Mouse (Mus musculus) adrenal gland, postnatal 4 days (tissue): ENCODE results near the gene Eepd1. TPM values are rescaled to one million over a fixed set of nuclear protein-coding genes. Genes with fewer than 3 reads are reported as not detected.

Experiments
- DNase-seq, 2 experiments: peaks; one replicate each; pipeline ENCODE4 v3.0.0; 2021 to 2022; ENCODE audit warnings: low spot score in 2 of 2, mixed read lengths in 2 of 2
- total RNA-seq, 2 experiments: library from RNA; stranded (reverse); gene quantifications; 2 replicates each; pipeline ENCODE4 v1.2.3; 2021

The Eepd1 gene
- total RNA-seq, 2 experiments from 2014 or later, result 41.6 to 49.1 TPM

- DNase-seq, result peak in 1 of 2 experiments; percentile 47
These were observed 6.2 kb downstream of the Eepd1 start for GRCm38 (mm10) chr9:25487446-25488110.

- no peak for DNase-seq
These were observed 7.2 kb downstream of the Eepd1 start for GRCm38 (mm10) chr9:25488581-25488980.

GRCm38 (mm10) chr9:25489221-25489960, 8.0 kb downstream of the Eepd1 start:
- no peak for DNase-seq

DNA sequence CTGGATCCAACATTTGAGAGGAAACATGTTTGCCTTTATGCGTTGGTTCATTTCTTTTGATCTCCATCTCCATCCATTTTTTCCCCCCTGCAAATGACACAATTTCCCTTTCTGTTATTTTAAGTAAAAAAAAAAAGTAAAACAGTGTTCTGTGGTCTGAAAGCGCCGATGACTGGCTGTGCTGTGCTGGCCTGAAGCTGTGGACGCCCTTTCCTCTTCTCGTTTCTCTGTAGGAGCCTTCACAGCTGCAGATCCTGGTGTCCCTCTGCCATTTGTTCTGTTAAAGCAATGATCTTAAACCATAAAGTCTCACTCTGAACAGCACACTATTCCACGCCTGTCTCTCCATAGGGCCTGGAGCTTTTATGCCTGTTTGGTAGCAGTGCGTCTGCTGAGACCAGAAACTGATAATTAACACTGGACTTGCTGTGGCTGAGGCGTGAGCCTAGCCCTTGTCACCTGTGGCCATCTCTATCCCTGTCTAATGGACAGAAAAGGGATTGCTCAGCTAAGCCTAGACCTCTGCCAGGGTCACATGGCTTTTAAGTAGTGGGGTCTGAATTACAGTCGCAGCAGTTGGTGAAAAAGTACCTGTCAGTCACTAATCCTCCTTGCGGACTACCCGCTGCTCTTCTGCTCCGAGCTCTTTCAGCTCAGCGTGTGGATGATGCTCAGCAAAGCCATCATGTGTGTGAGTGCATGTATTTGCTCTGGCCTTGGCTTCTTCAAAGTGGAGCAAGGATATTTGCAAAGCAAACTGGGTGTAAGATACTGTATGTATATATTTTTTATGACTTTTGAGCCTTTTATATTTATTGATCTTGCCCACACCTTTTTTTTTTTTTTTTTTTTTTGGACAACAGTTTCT, 9.2 kb downstream of the Eepd1 start:
- no peak for DNase-seq

DNA sequence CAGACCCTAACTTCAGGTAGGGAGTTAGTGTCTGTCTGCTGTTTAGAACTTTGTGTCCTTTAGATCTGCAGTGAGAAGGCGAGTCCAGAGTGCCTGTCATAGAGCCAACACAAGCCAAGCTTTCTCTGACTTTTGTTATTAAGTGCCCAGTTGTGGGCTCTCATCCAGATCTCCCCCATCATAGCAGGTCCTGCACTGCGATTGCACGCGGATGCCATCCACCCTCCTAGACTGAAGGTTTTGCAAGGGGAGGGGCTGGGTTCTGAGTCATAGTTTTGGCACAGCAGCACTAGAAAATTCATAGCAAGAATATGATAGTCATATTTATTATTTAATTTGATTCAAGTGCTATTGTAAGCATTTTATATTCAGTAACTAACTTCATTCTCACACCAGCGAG, 12.6 kb downstream of the Eepd1 start:
- DNase-seq, result no peak

DNA sequence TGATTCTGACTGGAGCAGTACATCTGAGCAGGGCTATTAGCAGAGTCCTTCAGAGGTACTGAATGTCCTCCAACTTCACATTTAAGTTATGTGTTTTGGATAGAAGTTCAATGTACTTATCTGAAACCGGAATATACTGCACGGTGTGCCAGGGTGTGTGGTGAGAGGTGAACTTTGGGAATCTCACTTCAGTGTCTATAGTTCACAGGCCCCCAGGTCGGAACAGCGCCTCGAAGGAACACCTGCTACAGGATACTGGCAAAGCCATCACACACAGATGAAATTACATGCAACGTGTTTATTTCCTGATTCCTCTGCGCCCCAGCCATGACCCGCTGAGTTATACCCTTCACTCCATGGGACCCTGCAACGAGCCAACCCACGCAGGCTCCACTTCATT, 14.3 kb downstream of the Eepd1 start:
- no peak for DNase-seq

GRCm38 (mm10) chr9:25496196-25496595, 14.8 kb downstream of the Eepd1 start:
- no peak for DNase-seq

GRCm38 (mm10) chr9:25496703-25497102, 15.4 kb downstream of the Eepd1 start:
- no peak for DNase-seq

- DNase-seq, result no peak
These were observed 17.4 kb downstream of the Eepd1 start for GRCm38 (mm10) chr9:25498770-25499169.

GRCm38 (mm10) chr9:25499306-25499705, 18.0 kb downstream of the Eepd1 start:
- DNase-seq, result no peak

- DNase-seq, result no peak
These were observed 18.7 kb downstream of the Eepd1 start for GRCm38 (mm10) chr9:25500031-25500430.

DNA sequence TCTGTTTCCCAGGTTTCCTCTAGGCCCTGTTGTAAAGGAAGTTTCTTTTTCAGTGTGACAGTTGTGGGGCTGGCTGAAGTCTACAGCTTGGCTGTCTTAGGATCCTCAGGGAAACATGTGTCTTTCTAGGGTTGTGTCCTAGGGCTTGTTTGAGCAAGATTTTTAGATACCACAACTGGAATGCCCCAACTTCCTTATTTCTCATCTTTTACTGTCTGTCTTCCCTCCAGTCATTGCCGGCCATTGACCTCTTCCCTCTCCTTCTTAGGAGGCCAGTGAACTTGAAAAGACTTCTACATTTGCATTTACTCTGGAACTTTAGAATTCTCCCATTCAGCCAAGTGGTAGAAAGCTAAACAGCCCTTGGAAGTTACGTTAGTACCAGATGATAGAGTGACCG, 27.5 kb downstream of the Eepd1 start:
- no peak for DNase-seq

GRCm38 (mm10) chr9:25510572-25510971, 29.2 kb downstream of the Eepd1 start:
- DNase-seq, result no peak

DNA sequence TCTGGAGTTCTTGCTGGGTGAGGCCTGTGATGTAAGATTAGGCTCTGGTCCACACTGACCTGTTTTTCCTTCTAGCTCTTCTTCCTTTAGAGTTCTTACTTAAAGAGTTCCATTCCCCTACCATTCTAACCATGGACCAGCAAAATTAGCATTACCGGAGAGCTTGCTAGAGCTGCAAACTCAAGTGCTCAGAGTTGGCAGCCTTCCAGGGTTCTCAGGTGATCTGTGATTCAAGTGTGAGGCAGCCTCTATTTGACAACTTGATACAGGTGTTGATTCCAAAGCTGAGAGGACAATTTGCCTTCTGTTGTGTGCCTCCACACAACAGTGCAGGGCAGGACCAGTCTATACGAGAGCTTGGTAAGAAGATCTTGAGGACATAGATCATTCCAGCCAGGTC, 31.7 kb downstream of the Eepd1 start:
- DNase-seq, result no peak

- no peak for DNase-seq
These were observed 32.2 kb downstream of the Eepd1 start for GRCm38 (mm10) chr9:25513556-25513955.

DNA sequence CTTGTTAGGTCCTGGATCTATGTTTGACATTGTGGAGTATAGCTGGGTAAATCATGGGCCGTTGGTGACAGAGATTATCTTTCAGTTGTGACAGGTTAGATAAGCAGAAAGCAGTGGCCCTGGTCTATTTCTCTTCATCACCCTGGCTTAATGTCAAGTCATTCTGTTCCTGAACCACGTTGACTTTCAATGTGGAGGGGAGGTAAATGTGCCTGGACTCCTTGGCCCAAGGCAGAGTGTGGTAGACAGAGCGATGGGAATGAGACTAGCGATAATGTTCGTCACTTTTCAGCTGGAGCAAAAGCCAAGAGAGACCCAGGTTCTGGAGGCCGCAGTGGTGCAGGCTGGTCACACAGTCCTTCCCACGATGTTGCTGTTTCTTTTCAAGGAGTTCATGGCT, 35.3 kb downstream of the Eepd1 start:
- no peak for DNase-seq

DNA sequence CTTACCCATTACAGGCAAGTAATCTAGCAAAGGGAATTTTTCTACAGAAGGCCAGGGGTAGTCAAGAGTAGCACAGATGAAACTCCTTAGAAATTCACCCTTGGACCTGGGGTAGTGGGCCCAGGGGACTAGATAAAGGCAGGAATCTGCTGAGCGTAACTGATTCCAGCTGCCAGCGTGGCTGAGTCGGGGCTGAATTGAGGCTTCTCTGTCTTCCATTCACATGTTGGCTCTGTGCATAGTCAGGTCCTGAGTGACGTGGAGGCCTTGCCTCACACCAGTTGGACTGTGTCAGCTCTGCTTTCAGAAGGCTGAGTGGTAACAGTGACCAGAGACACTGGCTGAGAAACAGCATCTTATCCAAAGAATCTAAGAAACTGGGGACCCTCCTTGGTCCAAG, 36.6 kb downstream of the Eepd1 start:
- no peak for DNase-seq

- no peak for DNase-seq
These were observed 37.8 kb downstream of the Eepd1 start for GRCm38 (mm10) chr9:25519193-25519592.

GRCm38 (mm10) chr9:25520826-25521225, 39.5 kb downstream of the Eepd1 start:
- DNase-seq, result no peak

DNA sequence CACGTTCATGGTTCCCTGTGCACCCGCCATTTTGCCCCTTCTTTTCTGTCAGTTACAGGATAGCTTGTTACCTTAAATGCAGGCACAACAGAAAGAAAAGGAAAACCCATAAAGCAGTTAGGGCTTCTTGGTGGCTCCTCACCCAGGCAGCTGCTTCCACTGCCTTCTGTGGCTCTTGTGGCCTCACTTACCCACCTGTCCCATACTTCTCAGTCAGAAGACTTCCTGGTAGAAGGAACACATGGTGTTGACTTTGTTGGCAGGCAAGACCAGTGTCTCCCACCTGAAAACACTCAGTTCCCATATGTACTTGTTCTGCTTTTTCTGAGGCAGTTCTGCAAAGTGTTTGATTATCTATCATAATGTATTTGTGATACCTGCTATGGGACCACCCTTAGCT, 40.5 kb downstream of the Eepd1 start:
- DNase-seq, result no peak

DNA sequence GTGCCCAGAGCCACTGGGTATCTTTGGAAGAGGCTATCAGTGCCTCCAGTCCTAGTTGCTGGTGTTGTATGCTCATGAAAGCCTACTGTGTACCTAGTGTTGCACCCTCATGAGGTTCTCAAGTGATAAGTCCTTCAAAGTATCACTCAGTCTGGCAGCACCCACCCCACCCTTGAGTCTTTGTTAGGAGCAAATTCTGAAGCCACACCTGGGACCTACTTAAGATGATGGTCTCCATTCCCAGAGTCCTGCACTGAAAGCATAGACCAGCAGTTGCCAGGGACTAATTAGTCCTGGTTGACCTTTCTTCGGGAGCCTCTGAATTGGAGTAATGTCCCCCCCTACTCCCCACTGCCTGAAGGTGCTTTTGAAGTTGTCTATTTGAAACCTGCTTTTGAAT, 45.2 kb downstream of the Eepd1 start:
- no peak for DNase-seq

GRCm38 (mm10) chr9:25526927-25527337, 45.6 kb downstream of the Eepd1 start:
- DNase-seq, result no peak
